Mouse (Mus musculus) brain, embryonic 18.5 days (tissue): Measurements from ENCODE around the gene Siglec1.

Source experiments
- DNase-seq: peaks from one replicate; pipeline ENCODE4 v3.0.0-alpha.2; 2012; ENCODE audit warnings: low read depth, low spot score

Siglec1 gene

GRCm38 (mm10) chr2:131097087-131097486, 10.5 kb upstream of the Siglec1 start:
- DNase-seq: no peak

- no peak for DNase-seq
These were observed 9.7 kb upstream of the Siglec1 start for GRCm38 (mm10) chr2:131096101-131096795.

- peak; percentile 32 for DNase-seq
These were observed 8.3 kb upstream of the Siglec1 start for GRCm38 (mm10) chr2:131094823-131095222.

- DNase-seq: no peak
These were observed 7.0 kb upstream of the Siglec1 start for GRCm38 (mm10) chr2:131093577-131093976.

- DNase-seq: no peak
These were observed 4.3 kb upstream of the Siglec1 start for GRCm38 (mm10) chr2:131090852-131091251.

- DNase-seq: no peak
These were observed 3.1 kb upstream of the Siglec1 start for GRCm38 (mm10) chr2:131089634-131090033.

GRCm38 (mm10) chr2:131088581-131088980, 2.0 kb upstream of the Siglec1 start:
- no peak for DNase-seq

- DNase-seq: no peak
These were observed 2.4 kb downstream of the Siglec1 start for GRCm38 (mm10) chr2:131084206-131084605.

GRCm38 (mm10) chr2:131080507-131080906, 6.1 kb downstream of the Siglec1 start:
- no peak for DNase-seq

- no peak for DNase-seq
These were observed 14.0 kb downstream of the Siglec1 start for GRCm38 (mm10) chr2:131072536-131072935.

- DNase-seq: no peak
These were observed 19.1 kb downstream of the Siglec1 start for GRCm38 (mm10) chr2:131067481-131067880.

- DNase-seq: no peak
These were observed 20.2 kb downstream of the Siglec1 start for GRCm38 (mm10) chr2:131066342-131066741.

- DNase-seq: no peak
These were observed 23.1 kb downstream of the Siglec1 start, which contains the start of gene Adam33 for GRCm38 (mm10) chr2:131063404-131063864. Gene Adam33 (minus strand): TSS chr2:131063814.

- DNase-seq: no peak
These were observed 25.0 kb downstream of the Siglec1 start for GRCm38 (mm10) chr2:131061607-131062006.

- DNase-seq: no peak
These were observed 25.8 kb downstream of the Siglec1 start for GRCm38 (mm10) chr2:131060784-131061183.

- DNase-seq: no peak
These were observed 26.6 kb downstream of the Siglec1 start for GRCm38 (mm10) chr2:131059781-131060540.

GRCm38 (mm10) chr2:131059377-131059776, 27.2 kb downstream of the Siglec1 start:
- no peak for DNase-seq

GRCm38 (mm10) chr2:131058672-131059071, 27.9 kb downstream of the Siglec1 start:
- no peak for DNase-seq

- no peak for DNase-seq
These were observed 30.4 kb downstream of the Siglec1 start for GRCm38 (mm10) chr2:131056191-131056590.

GRCm38 (mm10) chr2:131055631-131056030, 30.9 kb downstream of the Siglec1 start:
- no peak for DNase-seq

GRCm38 (mm10) chr2:131054646-131055264, 31.8 kb downstream of the Siglec1 start:
- DNase-seq: no peak
